Mouse (Mus musculus) gastrocnemius, postnatal 10 days (tissue): ENCODE measurements around the gene Ostf1. TPM values are rescaled to one million over a fixed set of nuclear protein-coding genes. Genes with fewer than 3 reads are reported as not detected.

Experiments used
- DNase-seq: peaks from one replicate; pipeline ENCODE4 v3.0.0; 2021; ENCODE audit warnings: mixed read lengths
- total RNA-seq, 2 experiments: library from RNA; stranded (reverse); gene quantifications; 2 replicates each; pipeline ENCODE4 v1.2.3; 2021

The Ostf1 gene
- total RNA-seq, 2 experiments from 2014 or later = 31.7 to 37.6 TPM

GRCm38 (mm10) chr19:18646397-18646796 lies 14.8 kb upstream of the Ostf1 start:
- DNase-seq = no peak

- no peak for DNase-seq
These were observed 12.5 kb upstream of the Ostf1 start for GRCm38 (mm10) chr19:18644084-18644483.

- DNase-seq = no peak
These were observed 11.8 kb upstream of the Ostf1 start for GRCm38 (mm10) chr19:18643411-18643810.

GRCm38 (mm10) chr19:18641001-18641400 lies 9.4 kb upstream of the Ostf1 start:
- no peak for DNase-seq

GRCm38 (mm10) chr19:18639552-18639951 lies 7.9 kb upstream of the Ostf1 start:
- DNase-seq = no peak

GRCm38 (mm10) chr19:18638949-18639348 lies 7.3 kb upstream of the Ostf1 start:
- no peak for DNase-seq

- no peak for DNase-seq
These were observed 6.3 kb upstream of the Ostf1 start for GRCm38 (mm10) chr19:18637954-18638353.

- DNase-seq = no peak
These were observed 885 bp upstream of the Ostf1 start for GRCm38 (mm10) chr19:18632231-18633185.

GRCm38 (mm10) chr19:18631161-18631643 lies 421 bp downstream of the Ostf1 start:
- peak; percentile 70 for DNase-seq

- peak; percentile 14 for DNase-seq
These were observed 1.2 kb downstream of the Ostf1 start for GRCm38 (mm10) chr19:18630221-18631119.

- DNase-seq = peak; percentile 32
These were observed 2.0 kb downstream of the Ostf1 start for GRCm38 (mm10) chr19:18629589-18629988.

- DNase-seq = no peak
These were observed 7.7 kb downstream of the Ostf1 start for GRCm38 (mm10) chr19:18623894-18624293.

GRCm38 (mm10) chr19:18619691-18620090 lies 11.9 kb downstream of the Ostf1 start:
- DNase-seq = no peak

- no peak for DNase-seq
These were observed 12.6 kb downstream of the Ostf1 start for GRCm38 (mm10) chr19:18619060-18619459.

GRCm38 (mm10) chr19:18617504-18617903 lies 14.1 kb downstream of the Ostf1 start:
- DNase-seq = no peak

GRCm38 (mm10) chr19:18615680-18616240 lies 15.9 kb downstream of the Ostf1 start:
- no peak for DNase-seq

GRCm38 (mm10) chr19:18614337-18614736 lies 17.3 kb downstream of the Ostf1 start:
- no peak for DNase-seq

- no peak for DNase-seq
These were observed 22.6 kb downstream of the Ostf1 start for GRCm38 (mm10) chr19:18608975-18609374.

- no peak for DNase-seq
These were observed 23.7 kb downstream of the Ostf1 start for GRCm38 (mm10) chr19:18607907-18608306.

- no peak for DNase-seq
These were observed 28.6 kb downstream of the Ostf1 start for GRCm38 (mm10) chr19:18603011-18603410.

- no peak for DNase-seq
These were observed 31.0 kb downstream of the Ostf1 start for GRCm38 (mm10) chr19:18600611-18601010.

GRCm38 (mm10) chr19:18599650-18600049 lies 32.0 kb downstream of the Ostf1 start:
- no peak for DNase-seq
